Comparison of ENCODE assay signal across 19 mouse cellular contexts in the genomic region with DNA sequence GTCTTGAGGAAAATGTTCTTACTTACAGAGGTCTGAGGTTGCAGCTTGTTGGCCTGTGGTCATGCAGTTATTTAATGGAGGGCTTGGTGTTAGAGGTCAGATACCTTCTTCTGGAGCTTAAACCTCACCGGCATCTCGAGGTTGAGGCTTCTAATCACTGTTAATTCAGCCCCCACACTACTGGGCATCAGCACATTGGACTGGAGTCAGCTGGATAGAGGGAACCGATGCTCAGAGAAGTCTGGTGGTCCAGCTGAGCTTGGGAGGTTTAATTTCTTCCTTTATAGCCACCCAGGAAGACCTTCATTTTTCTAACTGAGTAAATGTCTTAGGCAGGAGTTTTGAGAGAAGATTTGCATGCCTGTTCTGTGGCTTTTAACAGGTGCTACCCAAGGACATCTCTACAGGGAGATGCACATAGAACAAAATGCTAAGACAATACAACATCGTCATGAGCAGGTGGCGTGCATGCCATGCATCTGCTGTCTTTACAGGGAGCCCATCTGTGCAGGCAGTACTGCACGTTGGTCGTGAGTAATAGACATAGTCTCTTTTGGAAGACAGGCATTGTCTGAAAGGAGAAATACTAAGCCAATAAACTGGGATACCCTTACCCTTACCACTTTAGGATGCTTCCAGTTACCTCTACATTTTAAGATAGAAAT.
DNase-seq lines count a peak whose midpoint lies in the region; ATAC-seq and TF ChIP-seq lines count a peak whose summit lies in the region.
"Had no signal": no experiment of that assay in that cellular context is flagged by ENCODE, and none has a peak within 500 bp of the region (broad histone marks: within the 10 kb centered on the region; RNA-seq: fewer than 3 reads in every experiment).

No protein-coding gene starts in this region.

- H3K27me3 ChIP-seq in heart, embryonic 10.5 days (ENCODE audit: insufficient read depth, poor library complexity, severe bottlenecking) = no peaks in the 10 kb centered on the region
- no peaks in the 10 kb centered on the region for H3K27me3 ChIP-seq in heart, embryonic 12.5 days (replicated peaks)
- no peaks in the 10 kb centered on the region for H3K27me3 ChIP-seq in limb, embryonic 10.5 days (ENCODE audit: low read depth, poor library complexity, severe bottlenecking)
- H3K27me3 ChIP-seq: intestine, embryonic 15.5 days; midbrain, embryonic 13.5 days had no signal

- H3K27ac ChIP-seq in heart, embryonic 10.5 days = peak overlapping the region; percentile 83; the same call in 1 of the 2 replicates
- no peak overlapping the region for H3K27ac ChIP-seq in heart, embryonic 12.5 days (ENCODE audit: poor library complexity, severe bottlenecking)
- no peak overlapping the region for H3K27ac ChIP-seq in limb, embryonic 10.5 days
- H3K27ac ChIP-seq: intestine, embryonic 15.5 days; kidney, postnatal 0 days; midbrain, embryonic 13.5 days had no signal

- no peak overlapping the region for H3K4me2 ChIP-seq in heart, embryonic 12.5 days
- H3K4me2 ChIP-seq: heart, embryonic 11.5 days; intestine, embryonic 15.5 days; midbrain, embryonic 13.5 days had no signal

- WGBS in heart, embryonic 10.5 days = 84% methylated on average over 7 of the region's 7 CpGs
- 74% methylated on average over 7 of the region's 7 CpGs for WGBS in heart, embryonic 12.5 days
- WGBS in limb, embryonic 10.5 days = 82% methylated on average over 7 of the region's 7 CpGs

- H3K9ac ChIP-seq in heart, embryonic 12.5 days = no peak overlapping the region
- H3K9ac ChIP-seq: intestine, embryonic 15.5 days; liver, postnatal 0 days; midbrain, embryonic 13.5 days had no signal

- H3K36me3 ChIP-seq in heart, embryonic 10.5 days = no peaks in the 10 kb centered on the region
- no peaks in the 10 kb centered on the region for H3K36me3 ChIP-seq in heart, embryonic 12.5 days
- H3K36me3 ChIP-seq in limb, embryonic 10.5 days = no peaks in the 10 kb centered on the region
- H3K36me3 ChIP-seq: intestine, embryonic 15.5 days; midbrain, embryonic 13.5 days had no signal

- no peak for DNase-seq in heart, embryonic 10.5 days (ENCODE audit: low spot score)
- peak; percentile 39 for DNase-seq in brain, embryonic 14.5 days (ENCODE audit: low read depth)
- peak; percentile 92 for DNase-seq in cerebellum, adult 9-10 months
- DNase-seq in layer of hippocampus, adult 8-10 months (ENCODE audit: low spot score in 2 of 2) = peak; percentile 68 to 76
- DNase-seq in limb, embryonic 10.5 days (ENCODE audit: low spot score) = no peak
- no peak for DNase-seq in T-cell, adult 2 months (ENCODE audit: low spot score)
- DNase-seq: adrenal gland, postnatal 10 days; B cell, adult 2 months; gastrocnemius, postnatal 25 days; heart, postnatal 36 days; liver, postnatal 0 days; lung, postnatal 4 days; right cerebral cortex, adult 18-20 months had no signal

- no peaks in the 10 kb centered on the region for H3K9me3 ChIP-seq in heart, embryonic 10.5 days
- H3K9me3 ChIP-seq in heart, embryonic 12.5 days (replicated peaks) = no peaks in the 10 kb centered on the region
- H3K9me3 ChIP-seq in limb, embryonic 10.5 days (replicated peaks) = no peaks in the 10 kb centered on the region
- H3K9me3 ChIP-seq: intestine, embryonic 15.5 days; midbrain, embryonic 13.5 days had no signal

- no peak for TF ChIP-seq POLR2A in brain, embryonic 14.5 days (IDR thresholded peaks at IDR 0.05; ENCODE audit: borderline replicate concordance, extremely low read depth, insufficient read depth, insufficient read length, poor library complexity, severe bottlenecking)

- peaks cover 16% of the 10 kb centered on the region for H3K4me1 ChIP-seq in heart, embryonic 10.5 days
- peaks cover 14% of the 10 kb centered on the region for H3K4me1 ChIP-seq in heart, embryonic 12.5 days (replicated peaks)
- peaks cover 11% of the 10 kb centered on the region for H3K4me1 ChIP-seq in limb, embryonic 10.5 days
- H3K4me1 ChIP-seq: intestine, embryonic 15.5 days had no signal

- no peak overlapping the region for H3K4me3 ChIP-seq in heart, embryonic 10.5 days
- H3K4me3 ChIP-seq in heart, embryonic 12.5 days = no peak overlapping the region
- H3K4me3 ChIP-seq in limb, embryonic 10.5 days = no peak overlapping the region
- H3K4me3 ChIP-seq: intestine, embryonic 15.5 days; midbrain, embryonic 13.5 days had no signal

- no peak for ATAC-seq in heart, embryonic 12.5 days (ENCODE audit: insufficient number of reproducible peaks, low FRiP score)
- ATAC-seq in frontal cortex, adult (ENCODE audit: low TSS enrichment) = no peak
- ATAC-seq: intestine, embryonic 15.5 days; liver, postnatal 0 days; midbrain, embryonic 13.5 days had no signal

- TF ChIP-seq CTCF in brain, embryonic 14.5 days (IDR thresholded peaks at IDR 0.05; ENCODE audit: borderline replicate concordance, extremely low read depth, insufficient read depth, insufficient read length) = no peak

Comparison
In these comparisons a context has a peak if more than half of its experiments do, and no peak if none do; other contexts are left out.
1. DNase-seq: peak in brain, embryonic 14.5 days (single experiment), cerebellum, adult 9-10 months (single experiment) and layer of hippocampus, adult 8-10 months (2 of 2); none in heart, embryonic 10.5 days (single experiment), limb, embryonic 10.5 days (single experiment) and T-cell, adult 2 months (single experiment).